Comparison of ENCODE assay signal across 4 mouse cellular contexts in the genomic region with DNA sequence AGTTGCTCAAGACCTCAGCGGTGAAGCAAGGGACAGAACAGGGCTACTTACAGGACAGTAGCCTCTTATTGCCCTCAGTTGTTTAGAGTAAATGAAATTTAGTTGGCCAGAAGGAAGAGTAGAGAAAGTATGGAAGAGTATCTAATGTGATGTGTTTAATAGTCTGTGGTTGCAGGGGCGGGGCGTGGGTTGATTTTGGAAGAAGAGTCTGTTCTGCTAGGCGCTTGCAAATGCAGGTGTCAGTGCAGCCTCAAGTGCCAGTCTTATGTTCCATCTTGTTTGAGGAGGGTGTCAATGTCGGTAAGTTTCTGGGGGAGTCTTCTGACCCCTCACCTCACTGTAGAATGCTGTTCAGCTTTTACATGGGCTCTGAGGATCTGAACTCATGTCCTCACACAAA. TPM values are rescaled to one million over a fixed set of nuclear protein-coding genes. Genes with fewer than 3 reads are reported as not detected.
"Had no signal": no experiment of that assay in that cellular context is flagged by ENCODE, and none has a peak within 500 bp of the region (broad histone marks: within the 10 kb centered on the region; RNA-seq: fewer than 3 reads in every experiment).

No protein-coding gene starts in this region.

RNA-seq across cellular contexts. Expression of gene Sytl3, which starts 6.5 kb away (rescaled TPM):
- polyA plus RNA-seq: heart, embryonic 13.5 days; limb, embryonic 10.5 days; limb, embryonic 12.5 days; liver, embryonic 11.5 days had no signal
